Mouse (Mus musculus): Measurements from ENCODE around the gene Ugt1a5. TPM values are rescaled to one million over a fixed set of nuclear protein-coding genes. Genes with fewer than 3 reads are reported as not detected.
"Not testable (repeated sequence)": the region's sequence is repeated elsewhere in the genome, so short reads cannot be mapped to it uniquely, and the experiment has no call there.

The Ugt1a5 gene
- polyA plus RNA-seq, 1 experiment, result not detected

- Histone ChIP-seq H3K36me3 (ENCODE audit: control insufficient read depth, insufficient read depth) (no peaks in the 10 kb centered on the region), H3K79me2 (ENCODE audit: control insufficient read depth, insufficient read depth) (no peaks in the 10 kb centered on the region), H3ac (ENCODE audit: control insufficient read depth, insufficient read length) (no peak overlapping the region), H3K4me2 (ENCODE audit: low read depth) (no peak overlapping the region), H3K4me3 (no peak overlapping the region), H3K27me3 (ENCODE audit: control insufficient read depth, insufficient read depth, insufficient read length) (no peaks in the 10 kb centered on the region)
- no peak for TF ChIP-seq E2F4 (IDR thresholded peaks at IDR 0.05; ENCODE audit: insufficient read depth)
- no peak for TF ChIP-seq TCF3 (IDR thresholded peaks at IDR 0.05; ENCODE audit: insufficient read length, low read depth)
- TF ChIP-seq SRF (IDR thresholded peaks at IDR 0.05; ENCODE audit: control insufficient read depth, insufficient read length, low read depth), result no peak
- no peak for TF ChIP-seq MYOD1 (IDR thresholded peaks at IDR 0.05; ENCODE audit: control insufficient read depth in 1 of 3, insufficient read length in 2 of 3, low read depth in 2 of 3)
- no peak for TF ChIP-seq MAX (IDR thresholded peaks at IDR 0.05; ENCODE audit: low read depth)
- no peak for TF ChIP-seq POLR2AphosphoS2 (IDR thresholded peaks at IDR 0.05; ENCODE audit: insufficient read length, low read depth)
- TF ChIP-seq USF1 (IDR thresholded peaks at IDR 0.05; ENCODE audit: low read depth), result no peak
- no peak for TF ChIP-seq CEBPB (IDR thresholded peaks at IDR 0.05; ENCODE audit: insufficient read depth, poor library complexity, severe bottlenecking)
- no peak for TF ChIP-seq TCF12 (IDR thresholded peaks at IDR 0.05; ENCODE audit: insufficient read depth, poor library complexity, severe bottlenecking)
Measured at GRCm38 (mm10) chr1:88220336-88220735, 54.5 kb downstream of the Ugt1a5 start.

DNA sequence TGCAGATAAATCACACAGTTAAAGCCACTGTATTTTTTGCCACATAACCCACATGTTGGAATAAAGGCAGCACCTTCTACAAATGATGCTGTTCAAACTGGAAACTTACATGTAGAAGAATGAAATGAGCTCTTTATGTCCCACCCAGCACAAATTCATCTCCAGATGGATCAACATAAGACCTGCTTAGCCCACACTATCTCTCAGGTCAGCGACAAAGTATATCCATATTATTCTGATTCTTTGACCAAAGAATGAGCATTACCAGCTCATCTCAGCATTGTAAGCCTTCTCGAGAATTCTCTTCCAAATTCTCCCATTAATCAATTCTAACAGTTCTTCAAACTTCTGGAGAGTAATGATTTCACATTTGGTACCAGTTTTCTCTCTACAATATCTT lies 56.4 kb downstream of the Ugt1a5 start:
- no peak overlapping the region for H3K4me2 ChIP-seq (ENCODE audit: low read depth)
- no peaks in the 10 kb centered on the region for H3K36me3 ChIP-seq (ENCODE audit: control insufficient read depth, insufficient read depth)
- no peak overlapping the region for H3ac ChIP-seq (ENCODE audit: control insufficient read depth, insufficient read length)
- no peaks in the 10 kb centered on the region for H3K79me2 ChIP-seq (ENCODE audit: control insufficient read depth, insufficient read depth)
- TF ChIP-seq REST (IDR thresholded peaks at IDR 0.05; ENCODE audit: insufficient read depth, insufficient read length) (no peak), POLR2AphosphoS2 (IDR thresholded peaks at IDR 0.05; ENCODE audit: insufficient read length, low read depth) (no peak), POLR2A (IDR thresholded peaks at IDR 0.05; ENCODE audit: insufficient read length, low read depth) (no peak), MAX (IDR thresholded peaks at IDR 0.05; ENCODE audit: low read depth) (no peak), SRF (IDR thresholded peaks at IDR 0.05; ENCODE audit: control insufficient read depth, insufficient read length, low read depth) (no peak), CEBPB (IDR thresholded peaks at IDR 0.05; ENCODE audit: insufficient read depth, poor library complexity, severe bottlenecking) (no peak), TCF3 (IDR thresholded peaks at IDR 0.05; ENCODE audit: insufficient read length, low read depth) (no peak), MYOD1 (IDR thresholded peaks at IDR 0.05; ENCODE audit: control insufficient read depth in 1 of 3, insufficient read length in 2 of 3, low read depth in 2 of 3) (no peak), USF1 (IDR thresholded peaks at IDR 0.05; ENCODE audit: low read depth) (no peak), MYOG (IDR thresholded peaks at IDR 0.05; ENCODE audit: control insufficient read depth in 1 of 3, insufficient read depth in 1 of 3, insufficient read length in 2 of 3, low read depth in 2 of 3) (no peak), E2F4 (IDR thresholded peaks at IDR 0.05; ENCODE audit: insufficient read depth) (no peak), TCF12 (IDR thresholded peaks at IDR 0.05; ENCODE audit: insufficient read depth, poor library complexity, severe bottlenecking) (no peak)
- H3K27me3 ChIP-seq (ENCODE audit: control insufficient read depth, insufficient read depth, insufficient read length), result no peaks in the 10 kb centered on the region
- H3K4me3 ChIP-seq, result no peak overlapping the region

- not testable (repeated sequence) for H3K27me3 ChIP-seq (ENCODE audit: control insufficient read depth, insufficient read depth, insufficient read length); H3K36me3 ChIP-seq (ENCODE audit: control insufficient read depth, insufficient read depth); H3ac ChIP-seq (ENCODE audit: control insufficient read depth, insufficient read length); H3K79me2 ChIP-seq (ENCODE audit: control insufficient read depth, insufficient read depth); H3K4me3 ChIP-seq; H3K4me2 ChIP-seq (ENCODE audit: low read depth)
Measured at GRCm38 (mm10) chr1:88223011-88223515, 57.3 kb downstream of the Ugt1a5 start.

DNA sequence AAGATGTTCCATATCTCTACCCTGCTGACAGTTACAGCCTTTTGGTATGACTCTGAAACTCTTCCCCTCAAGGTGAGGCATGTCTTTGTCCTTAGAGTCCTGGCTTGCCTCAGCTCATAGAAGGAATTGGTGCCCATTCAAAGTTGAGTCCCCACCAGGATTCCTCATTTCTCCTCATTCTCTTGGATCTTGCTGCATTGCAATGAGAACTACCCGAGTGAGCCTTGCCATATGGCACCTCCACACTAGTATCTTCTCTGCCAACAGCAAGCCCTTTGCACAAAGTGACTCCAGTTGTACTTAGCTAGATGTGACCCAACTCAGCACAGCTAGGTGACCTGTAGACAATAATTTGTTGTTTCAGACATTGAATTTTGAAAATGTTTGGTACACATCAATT lies 57.8 kb downstream of the Ugt1a5 start:
- no peak overlapping the region for H3K4me3 ChIP-seq
- no peak for TF ChIP-seq SRF (IDR thresholded peaks at IDR 0.05; ENCODE audit: control insufficient read depth, insufficient read length, low read depth)
- TF ChIP-seq REST (IDR thresholded peaks at IDR 0.05; ENCODE audit: insufficient read depth, insufficient read length), result no peak
- no peaks in the 10 kb centered on the region for H3K79me2 ChIP-seq (ENCODE audit: control insufficient read depth, insufficient read depth)
- no peak overlapping the region for H3K4me2 ChIP-seq (ENCODE audit: low read depth)
- H3K27me3 ChIP-seq (ENCODE audit: control insufficient read depth, insufficient read depth, insufficient read length), result no peaks in the 10 kb centered on the region
- H3K36me3 ChIP-seq (ENCODE audit: control insufficient read depth, insufficient read depth), result no peaks in the 10 kb centered on the region
- no peak overlapping the region for H3ac ChIP-seq (ENCODE audit: control insufficient read depth, insufficient read length)

GRCm38 (mm10) chr1:88224029-88224776 lies 58.4 kb downstream of the Ugt1a5 start:
- H3K79me2 ChIP-seq (ENCODE audit: control insufficient read depth, insufficient read depth), result no peaks in the 10 kb centered on the region
- H3K27me3 ChIP-seq (ENCODE audit: control insufficient read depth, insufficient read depth, insufficient read length), result no peaks in the 10 kb centered on the region
- TF ChIP-seq POLR2A (IDR thresholded peaks at IDR 0.05; ENCODE audit: insufficient read length, low read depth), result no peak
- TF ChIP-seq USF1 (IDR thresholded peaks at IDR 0.05; ENCODE audit: low read depth), result no peak
- TF ChIP-seq REST (IDR thresholded peaks at IDR 0.05; ENCODE audit: insufficient read depth, insufficient read length), result no peak
- no peak for TF ChIP-seq MAX (IDR thresholded peaks at IDR 0.05; ENCODE audit: low read depth)
- TF ChIP-seq E2F4 (IDR thresholded peaks at IDR 0.05; ENCODE audit: insufficient read depth), result no peak
- TF ChIP-seq SRF (IDR thresholded peaks at IDR 0.05; ENCODE audit: control insufficient read depth, insufficient read length, low read depth), result no peak
- no peak for TF ChIP-seq TCF3 (IDR thresholded peaks at IDR 0.05; ENCODE audit: insufficient read length, low read depth)
- TF ChIP-seq CEBPB (IDR thresholded peaks at IDR 0.05; ENCODE audit: insufficient read depth, poor library complexity, severe bottlenecking), result no peak
- no peak for TF ChIP-seq TCF12 (IDR thresholded peaks at IDR 0.05; ENCODE audit: insufficient read depth, poor library complexity, severe bottlenecking)
- no peak for TF ChIP-seq POLR2AphosphoS2 (IDR thresholded peaks at IDR 0.05; ENCODE audit: insufficient read length, low read depth)
- TF ChIP-seq MYOG (IDR thresholded peaks at IDR 0.05; ENCODE audit: control insufficient read depth in 1 of 3, insufficient read depth in 1 of 3, insufficient read length in 2 of 3, low read depth in 2 of 3), result no peak
- TF ChIP-seq MYOD1 (IDR thresholded peaks at IDR 0.05; ENCODE audit: control insufficient read depth in 1 of 3, insufficient read length in 2 of 3, low read depth in 2 of 3), result no peak
- no peak overlapping the region for H3K4me3 ChIP-seq
- no peak overlapping the region for H3ac ChIP-seq (ENCODE audit: control insufficient read depth, insufficient read length)
- H3K36me3 ChIP-seq (ENCODE audit: control insufficient read depth, insufficient read depth), result no peaks in the 10 kb centered on the region
- H3K4me2 ChIP-seq (ENCODE audit: low read depth), result no peak overlapping the region

GRCm38 (mm10) chr1:88225301-88225700 lies 59.5 kb downstream of the Ugt1a5 start:
- not testable (repeated sequence) for H3ac ChIP-seq (ENCODE audit: control insufficient read depth, insufficient read length); H3K27me3 ChIP-seq (ENCODE audit: control insufficient read depth, insufficient read depth, insufficient read length); H3K4me2 ChIP-seq (ENCODE audit: low read depth); H3K36me3 ChIP-seq (ENCODE audit: control insufficient read depth, insufficient read depth); H3K4me3 ChIP-seq; H3K79me2 ChIP-seq (ENCODE audit: control insufficient read depth, insufficient read depth)

Measured in myocyte (in vitro differentiated cells).